Mouse (Mus musculus): ENCODE results near the gene Sirt7. TPM values are rescaled to one million over a fixed set of nuclear protein-coding genes. Genes with fewer than 3 reads are reported as not detected.

Sirt7 gene
- total RNA-seq, 2 experiments from 2014 or later: 24.2 to 60.4 TPM

GRCm38 (mm10) chr11:120641869-120642268, 16.8 kb upstream of the Sirt7 start:
- ATAC-seq (replicated peaks; ENCODE audit: poor library complexity): peak; percentile 9; the same call in 1 of the 2 replicates

- ATAC-seq (replicated peaks; ENCODE audit: poor library complexity): no peak
Observed at GRCm38 (mm10) chr11:120641255-120641654, 16.2 kb upstream of the Sirt7 start.

GRCm38 (mm10) chr11:120634810-120635209, 9.8 kb upstream of the Sirt7 start:
- ATAC-seq (replicated peaks; ENCODE audit: poor library complexity): no peak

- ATAC-seq (replicated peaks; ENCODE audit: poor library complexity): peak; percentile 51
Observed at GRCm38 (mm10) chr11:120633520-120634343, 8.7 kb upstream of the Sirt7 start, which contains the start of gene Mafg. Mafg (minus strand) TSS chr11:120633600.

GRCm38 (mm10) chr11:120632559-120633519, 7.8 kb upstream of the Sirt7 start:
- ATAC-seq (replicated peaks; ENCODE audit: poor library complexity): peak; percentile 27

- ATAC-seq (replicated peaks; ENCODE audit: poor library complexity): no peak
Observed at GRCm38 (mm10) chr11:120631726-120632448, 6.8 kb upstream of the Sirt7 start.

GRCm38 (mm10) chr11:120630881-120631725, 6.1 kb upstream of the Sirt7 start:
- no peak for ATAC-seq (replicated peaks; ENCODE audit: poor library complexity)

GRCm38 (mm10) chr11:120630401-120630871, 5.4 kb upstream of the Sirt7 start:
- peak; percentile 42 for ATAC-seq (replicated peaks; ENCODE audit: poor library complexity)

GRCm38 (mm10) chr11:120629911-120630310, 4.9 kb upstream of the Sirt7 start:
- 0 out of 2 replicates have a peak, but pooled peaks have one; percentile 4 for ATAC-seq (replicated peaks; ENCODE audit: poor library complexity)

GRCm38 (mm10) chr11:120629341-120629730, 4.3 kb upstream of the Sirt7 start:
- peak; percentile 29 for ATAC-seq (replicated peaks; ENCODE audit: poor library complexity)

GRCm38 (mm10) chr11:120628601-120629340, 3.7 kb upstream of the Sirt7 start:
- no peak for ATAC-seq (replicated peaks; ENCODE audit: poor library complexity)

GRCm38 (mm10) chr11:120627468-120628300, 2.6 kb upstream of the Sirt7 start:
- ATAC-seq (replicated peaks; ENCODE audit: poor library complexity): peak; percentile 20

GRCm38 (mm10) chr11:120626785-120627467, 1.9 kb upstream of the Sirt7 start:
- no peak for ATAC-seq (replicated peaks; ENCODE audit: poor library complexity)

GRCm38 (mm10) chr11:120624680-120625111, 344 bp downstream of the Sirt7 start:
- ATAC-seq (replicated peaks; ENCODE audit: poor library complexity): peak; percentile 54

GRCm38 (mm10) chr11:120623961-120624679, 920 bp downstream of the Sirt7 start:
- peak; percentile 48 for ATAC-seq (replicated peaks; ENCODE audit: poor library complexity)

GRCm38 (mm10) chr11:120622805-120623204, 2.2 kb downstream of the Sirt7 start:
- ATAC-seq (replicated peaks; ENCODE audit: poor library complexity): no peak

- no peak for ATAC-seq (replicated peaks; ENCODE audit: poor library complexity)
Observed at GRCm38 (mm10) chr11:120620195-120620594, 4.8 kb downstream of the Sirt7 start.

Measured in megakaryocyte progenitor cell, adult 5-6 weeks (primary cell).